Mouse (Mus musculus): ENCODE data around the gene Nr2c2.

- TF ChIP-seq CTCF (conservative IDR thresholded peaks at IDR 0.05; ENCODE audit: low read length) (no peak), NANOG (IDR thresholded peaks at IDR 0.05; ENCODE audit: borderline replicate concordance, low read length) (no peak), POU5F1 (IDR thresholded peaks at IDR 0.05; ENCODE audit: borderline replicate concordance, low read length) (no peak)
Observed at GRCm38 (mm10) chr6:92131456-92131855, 40.3 kb downstream of the Nr2c2 start.
